Mouse (Mus musculus) cerebellum, postnatal 25 days (tissue): ENCODE measurements at regions not wholly inside any gene's neighbourhood (a gene's known extent, or its start where the extent isn't known, plus 50 kb on each side); places are given as distances from the start of the nearest gene placed in this dataset.

Experiments
- DNase-seq, 2 experiments: peaks; one replicate each; pipeline ENCODE4 v3.0.0; 2021; ENCODE audit warnings: mixed read lengths in 2 of 2

DNA sequence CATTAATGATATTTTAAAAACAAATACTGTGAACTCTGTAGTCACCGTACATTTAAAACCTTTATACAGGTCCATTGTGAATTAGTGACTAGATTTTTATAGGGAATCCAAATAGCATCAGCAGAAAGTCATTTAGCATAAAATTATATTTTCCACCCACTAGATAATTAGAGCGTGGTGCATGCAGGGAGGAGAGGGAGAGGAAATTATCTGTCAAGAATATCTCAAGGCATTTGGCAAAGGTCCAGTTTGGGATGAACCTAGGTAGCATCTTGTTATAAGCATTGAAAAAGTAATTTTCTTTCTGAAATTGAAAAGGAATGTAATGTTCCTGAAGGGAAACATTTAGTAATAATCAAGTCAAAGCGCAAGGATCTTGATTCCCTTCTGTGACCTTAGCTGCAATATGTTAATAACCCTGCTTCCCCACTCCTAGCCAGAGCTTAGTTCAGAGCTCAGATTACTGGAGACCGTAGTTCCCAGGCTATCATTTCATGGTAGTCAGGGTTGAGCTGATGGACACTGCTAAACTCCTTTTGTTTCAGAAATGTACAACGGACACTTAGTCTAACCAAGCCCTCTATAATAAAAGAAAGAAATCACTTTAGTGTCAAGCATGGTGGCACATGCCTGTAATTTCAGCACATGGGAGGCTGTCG lies 200.8 kb upstream of the Slc39a10 start:
- DNase-seq, result peak in 1 of 2 experiments; percentile 8

DNA sequence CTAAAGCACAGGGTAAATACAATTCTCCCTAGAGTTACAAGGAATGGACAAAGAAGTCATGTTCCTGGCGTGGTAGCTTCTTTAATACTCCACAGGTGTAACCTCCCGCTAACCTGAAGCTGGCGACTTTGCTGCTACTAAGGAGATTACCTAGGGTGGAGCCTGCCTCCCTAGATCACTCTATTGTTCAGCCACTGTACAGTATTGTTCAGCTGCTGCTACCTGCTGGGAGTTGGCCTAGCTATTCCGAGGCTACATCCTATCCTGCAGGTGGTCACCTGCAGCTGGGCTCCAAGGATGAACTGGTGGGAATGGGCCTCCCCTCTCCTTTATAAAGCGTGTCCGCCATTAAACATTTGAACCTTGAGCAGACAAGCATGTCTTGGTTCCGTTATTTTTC lies 183.8 kb upstream of the Slc39a10 start:
- no peak for DNase-seq

DNA sequence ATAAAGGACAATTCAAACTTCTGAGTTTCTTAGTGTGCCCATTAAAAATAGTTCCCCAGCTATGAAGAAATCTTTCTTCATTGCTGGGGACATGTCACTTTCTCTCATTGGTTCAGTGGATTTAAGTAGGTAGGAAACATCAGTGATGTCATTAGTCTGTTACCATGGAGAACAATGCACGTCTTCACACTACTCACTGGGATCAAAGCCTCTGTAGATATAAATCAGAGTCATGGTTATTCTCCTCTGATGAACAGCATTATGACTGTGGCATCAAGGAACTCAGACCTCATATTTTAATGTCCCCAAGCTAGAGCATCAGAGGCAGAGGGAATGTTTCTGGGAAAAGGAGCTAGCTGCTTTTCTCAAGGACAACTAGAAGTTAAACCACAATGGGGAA lies 165.5 kb upstream of the Slc39a10 start:
- DNase-seq, result no peak

DNA sequence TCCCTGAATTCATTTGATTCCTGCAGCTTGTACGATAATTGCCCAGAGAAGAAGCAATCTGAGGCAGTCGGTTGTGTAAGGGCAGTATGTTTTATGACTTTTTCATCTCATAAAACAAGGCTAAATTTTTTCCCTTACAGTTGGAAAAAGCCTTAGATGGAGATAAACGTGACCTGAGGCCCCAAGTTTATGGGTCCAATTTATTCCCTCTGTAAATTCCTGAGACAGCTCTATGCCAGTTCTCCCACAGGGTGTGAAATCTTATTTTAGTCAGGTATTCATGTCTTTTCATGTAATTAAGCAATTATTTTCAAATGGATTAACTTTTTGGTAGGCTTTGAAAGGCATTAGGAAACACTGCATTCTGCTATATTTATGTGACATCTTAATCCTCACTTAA lies 164.7 kb upstream of the Slc39a10 start:
- no peak for DNase-seq

DNA sequence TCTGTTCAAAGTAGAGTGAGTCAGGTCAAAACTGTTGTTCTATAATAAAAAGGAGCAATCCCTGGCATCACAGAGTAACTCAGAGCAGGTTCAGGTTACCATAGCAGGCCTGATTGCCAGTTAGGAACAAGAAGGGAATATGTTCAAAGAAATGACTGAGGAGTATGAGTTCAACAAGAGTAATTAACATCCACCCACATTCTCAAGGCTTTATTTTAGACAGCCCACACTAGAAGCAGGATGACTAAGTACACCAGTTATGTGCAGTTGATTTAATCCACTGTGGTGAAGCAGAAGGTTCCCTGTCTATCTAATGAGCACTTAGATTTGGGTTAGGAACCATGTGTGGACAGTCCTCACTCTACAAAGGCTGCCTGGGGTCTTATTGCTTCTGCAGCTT lies 158.5 kb upstream of the Slc39a10 start:
- DNase-seq, result no peak

- DNase-seq, result no peak
Observed at GRCm38 (mm10) chr1:47050492-47050891, 157.8 kb upstream of the Slc39a10 start.

DNA sequence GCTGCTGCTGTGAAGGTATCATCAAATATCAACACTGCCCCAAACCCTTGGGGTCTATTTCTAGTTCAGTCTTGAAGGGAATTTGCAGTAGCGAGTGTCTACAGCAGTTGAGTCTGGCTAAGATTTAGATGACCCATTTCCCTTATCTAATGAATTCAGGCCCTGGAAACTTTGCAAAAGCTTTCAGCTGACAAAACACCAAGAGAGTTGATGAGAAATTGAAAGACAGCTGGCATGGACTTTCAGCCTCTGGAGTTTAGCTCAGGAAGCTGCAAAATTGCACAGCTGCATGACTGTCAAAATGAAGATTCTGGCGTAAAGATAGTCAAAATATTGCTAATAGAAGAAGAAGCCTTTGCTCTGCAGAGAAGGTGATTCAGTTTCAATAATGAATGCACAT lies 144.9 kb upstream of the Slc39a10 start:
- no peak for DNase-seq

- no peak for DNase-seq
Observed at GRCm38 (mm10) chr1:47019356-47019755, 126.7 kb upstream of the Slc39a10 start.

DNA sequence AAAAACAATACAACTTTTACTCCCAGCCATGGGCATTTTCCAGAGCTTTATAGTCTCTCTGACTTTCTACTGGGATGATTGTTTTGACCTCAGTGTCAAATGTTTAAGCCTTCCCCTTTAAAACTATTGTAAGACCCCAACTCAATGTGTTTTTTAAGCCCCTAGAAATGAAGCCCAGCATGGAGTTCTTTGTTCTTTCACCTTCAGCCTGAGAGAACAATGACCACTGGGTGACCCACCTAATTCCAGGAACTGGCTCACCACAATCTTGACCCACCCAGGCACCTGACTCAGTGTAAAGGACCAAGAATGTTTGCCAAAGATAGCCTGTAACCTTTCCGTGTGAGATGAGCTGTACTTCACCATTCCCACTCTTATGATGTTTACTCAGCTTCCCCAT lies 121.9 kb upstream of the Slc39a10 start:
- DNase-seq, result no peak

- DNase-seq, result no peak
Observed at GRCm38 (mm10) chr1:47003746-47004145, 111.1 kb upstream of the Slc39a10 start.

- no peak for DNase-seq
Observed at GRCm38 (mm10) chr1:46999337-46999736, 106.7 kb upstream of the Slc39a10 start.

DNA sequence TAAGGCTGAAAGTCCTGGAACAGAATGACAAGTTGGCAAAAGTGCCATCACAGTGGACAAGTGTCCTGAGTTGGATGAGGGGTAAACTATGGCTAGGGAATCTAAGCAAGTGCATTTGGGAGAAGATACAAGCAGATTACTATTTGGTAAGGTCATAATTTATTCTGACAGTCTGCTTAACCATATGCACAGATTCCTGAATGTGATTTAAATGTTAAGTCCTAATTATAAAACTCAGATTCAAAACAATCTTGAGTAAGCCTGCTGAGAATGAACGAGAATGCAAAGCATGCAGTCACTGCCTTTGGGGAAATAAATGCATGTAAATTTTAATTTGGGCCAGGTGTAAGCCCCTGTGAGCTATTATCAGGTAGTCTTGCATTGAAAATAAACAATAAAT lies 93.3 kb upstream of the Slc39a10 start:
- no peak for DNase-seq

- DNase-seq, result no peak
Observed at GRCm38 (mm10) chr1:46983093-46983492, 90.4 kb upstream of the Slc39a10 start.

DNA sequence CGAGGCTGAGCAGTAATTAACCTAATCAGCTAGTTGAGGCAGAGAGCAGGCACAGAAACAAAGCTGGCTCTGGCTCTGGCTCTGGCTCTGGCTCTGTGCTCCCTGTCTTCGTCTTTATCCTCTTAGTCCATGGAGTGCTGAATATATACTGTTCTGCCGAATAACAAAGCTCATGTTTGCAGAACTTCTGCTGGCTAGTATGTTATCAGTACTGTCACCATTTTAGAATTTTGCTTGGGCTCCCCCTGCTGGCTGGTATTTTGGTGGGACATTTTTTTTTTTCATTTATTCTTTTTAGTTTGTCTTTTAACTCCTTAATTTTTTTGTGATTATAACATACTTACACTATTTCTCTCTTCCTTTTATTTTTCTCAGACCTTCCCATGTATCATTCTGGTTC lies 77.8 kb upstream of the Slc39a10 start:
- peak; percentile 12 to 49 for DNase-seq

DNA sequence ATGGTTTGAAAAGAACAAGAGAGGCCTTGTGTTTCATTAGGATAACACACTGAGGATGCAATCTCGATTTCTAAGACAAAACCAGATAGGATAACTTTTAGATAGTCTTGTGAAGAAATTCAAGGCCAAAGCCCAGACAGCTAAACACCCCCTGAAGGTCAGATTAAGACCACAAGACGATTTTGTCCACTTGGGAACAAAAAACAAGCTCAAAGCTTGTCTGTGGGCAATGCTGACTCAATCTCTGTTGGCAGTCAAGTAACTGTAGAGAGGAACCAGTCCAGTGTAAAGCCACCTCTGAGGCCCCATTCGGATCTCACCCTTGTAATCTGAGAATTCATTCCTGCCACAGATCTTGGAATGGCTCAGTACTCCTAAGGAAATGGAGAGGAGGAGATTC lies 75.7 kb upstream of the Slc39a10 start:
- DNase-seq, result no peak

GRCm38 (mm10) chr1:46966917-46967266 lies 74.2 kb upstream of the Slc39a10 start:
- no peak for DNase-seq

DNA sequence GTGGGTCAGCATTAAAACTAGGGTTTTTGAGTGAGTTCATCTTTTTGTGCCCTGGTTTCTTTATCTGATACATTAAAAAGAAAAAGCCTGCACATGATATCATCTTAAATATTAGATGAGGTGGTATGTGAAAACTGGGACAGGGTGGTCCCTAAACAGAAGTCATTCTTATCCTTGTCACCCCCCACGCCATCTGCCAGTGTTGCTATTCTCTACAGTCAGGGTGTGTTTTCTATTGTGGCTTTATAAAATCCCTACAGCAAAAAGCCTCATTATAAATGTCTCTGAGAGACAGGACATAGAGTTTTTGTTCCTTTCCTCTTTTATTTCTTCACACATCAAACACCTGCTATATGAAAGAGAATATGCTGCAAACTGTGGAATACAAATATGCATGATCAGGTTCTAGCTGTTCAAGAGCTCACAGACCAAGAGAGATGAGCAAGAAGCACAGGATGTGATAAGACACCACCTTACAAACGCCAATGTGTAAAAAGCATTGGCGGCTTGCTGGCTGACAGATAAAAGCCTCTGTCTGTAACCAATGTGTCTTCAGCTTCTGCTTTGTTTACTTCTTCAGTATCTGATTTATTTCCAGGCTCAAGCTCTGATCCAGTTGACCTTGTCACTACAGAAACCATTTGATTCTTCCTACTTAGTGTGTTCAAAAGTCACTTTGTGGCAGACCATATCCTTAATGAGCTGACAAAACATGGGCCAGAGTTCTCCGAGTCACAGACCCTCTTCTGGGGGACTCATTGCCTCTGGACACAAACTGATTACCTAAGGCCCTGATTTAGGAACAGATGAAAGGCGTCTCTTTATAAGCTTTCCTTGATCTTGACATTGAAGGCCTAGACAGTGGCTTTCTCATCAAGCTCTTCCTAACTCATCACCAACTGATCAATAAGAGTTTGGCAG lies 73.6 kb upstream of the Slc39a10 start:
- DNase-seq, result no peak

GRCm38 (mm10) chr1:46963973-46964727 lies 71.5 kb upstream of the Slc39a10 start:
- DNase-seq, result no peak
